Mouse (Mus musculus) kidney, postnatal 4 days (tissue): ENCODE measurements around the gene Klc2.
"Not testable (repeated sequence)": the region's sequence is repeated elsewhere in the genome, so short reads cannot be mapped to it uniquely, and the experiment has no call there.

Experiments
- DNase-seq, 2 experiments: peaks; one replicate each; pipeline ENCODE4 v3.0.0; 2021; ENCODE audit warnings: mixed read lengths in 2 of 2

Klc2 gene

DNA sequence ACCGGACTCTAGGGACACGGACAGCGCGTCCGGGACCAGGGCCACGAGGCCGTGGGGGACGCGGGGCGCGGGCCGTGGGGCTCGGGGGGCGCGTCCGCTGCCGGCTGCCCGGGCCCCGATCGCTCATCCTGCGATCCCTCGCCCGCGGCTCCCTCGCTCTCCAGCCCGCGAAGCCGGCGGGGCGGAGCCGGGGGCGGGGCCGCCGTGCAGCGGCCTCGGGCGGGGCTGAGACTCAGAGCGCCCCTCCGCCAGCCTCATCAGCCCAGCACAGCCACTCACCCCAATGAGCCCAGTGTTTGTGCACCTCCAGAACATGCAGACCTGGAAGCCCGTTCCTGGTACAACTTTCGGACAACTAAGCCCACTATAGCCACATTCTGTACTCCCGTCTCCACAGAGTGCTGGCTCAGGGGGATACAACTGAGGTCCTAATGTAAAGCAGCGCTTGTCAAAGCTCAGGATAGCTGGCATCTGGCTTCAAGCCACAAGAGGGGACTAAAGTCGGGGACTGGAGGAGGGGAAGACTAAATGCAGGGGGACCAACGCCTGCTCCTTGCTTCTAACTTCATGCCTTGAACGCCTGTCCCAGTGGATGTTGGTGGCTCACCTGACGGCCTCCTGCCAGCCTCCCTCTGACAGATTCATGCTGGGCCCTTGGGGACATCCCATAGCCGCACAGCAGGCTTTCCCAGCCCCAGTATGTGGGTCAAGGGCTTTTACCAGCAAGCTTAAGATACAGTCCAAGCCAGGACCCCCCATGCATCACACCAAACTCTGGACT, 19.8 kb downstream of the Klc2 start, which contains the start of gene Cnih2:
Cnih2 (minus strand) TSS at position 159 of the 781 bp plus-strand sequence.
- DNase-seq = peak; percentile 78 to 84

GRCm38 (mm10) chr19:5097521-5098362, 20.6 kb downstream of the Klc2 start:
- no peak for DNase-seq

DNA sequence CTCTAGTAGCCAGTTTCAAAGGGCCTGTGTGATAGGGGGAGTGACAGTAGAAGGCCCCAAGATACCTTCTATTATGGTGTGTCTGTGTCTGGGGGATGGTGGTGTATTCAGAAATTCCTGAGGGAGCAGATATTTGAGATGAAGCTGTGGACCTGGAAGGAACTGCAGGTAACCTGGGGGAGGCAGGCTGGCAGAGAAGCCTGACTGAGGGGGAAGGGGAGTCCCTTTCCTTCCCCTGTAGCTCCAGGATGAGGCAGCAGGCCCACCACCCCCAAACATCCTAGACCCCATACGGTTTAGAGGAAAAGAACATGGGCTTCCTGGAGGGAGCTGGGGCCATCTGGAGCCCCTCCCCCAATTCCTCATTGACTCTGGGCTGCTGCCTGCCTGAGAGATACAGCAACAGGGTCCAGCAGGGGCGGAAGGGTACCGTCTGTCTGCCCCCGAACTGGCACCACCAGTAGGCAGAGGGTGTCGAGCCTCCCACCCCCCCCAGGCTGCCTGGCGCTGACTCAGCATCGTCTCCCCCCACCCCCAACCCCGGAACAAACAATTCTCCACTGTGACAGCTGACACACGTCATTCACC, 22.4 kb downstream of the Klc2 start:
- DNase-seq = no peak

- DNase-seq = no peak
These were observed 23.5 kb downstream of the Klc2 start for GRCm38 (mm10) chr19:5094746-5095417.

- DNase-seq = peak; percentile 98 to 99
These were observed 24.1 kb downstream of the Klc2 start for GRCm38 (mm10) chr19:5094243-5094632.

DNA sequence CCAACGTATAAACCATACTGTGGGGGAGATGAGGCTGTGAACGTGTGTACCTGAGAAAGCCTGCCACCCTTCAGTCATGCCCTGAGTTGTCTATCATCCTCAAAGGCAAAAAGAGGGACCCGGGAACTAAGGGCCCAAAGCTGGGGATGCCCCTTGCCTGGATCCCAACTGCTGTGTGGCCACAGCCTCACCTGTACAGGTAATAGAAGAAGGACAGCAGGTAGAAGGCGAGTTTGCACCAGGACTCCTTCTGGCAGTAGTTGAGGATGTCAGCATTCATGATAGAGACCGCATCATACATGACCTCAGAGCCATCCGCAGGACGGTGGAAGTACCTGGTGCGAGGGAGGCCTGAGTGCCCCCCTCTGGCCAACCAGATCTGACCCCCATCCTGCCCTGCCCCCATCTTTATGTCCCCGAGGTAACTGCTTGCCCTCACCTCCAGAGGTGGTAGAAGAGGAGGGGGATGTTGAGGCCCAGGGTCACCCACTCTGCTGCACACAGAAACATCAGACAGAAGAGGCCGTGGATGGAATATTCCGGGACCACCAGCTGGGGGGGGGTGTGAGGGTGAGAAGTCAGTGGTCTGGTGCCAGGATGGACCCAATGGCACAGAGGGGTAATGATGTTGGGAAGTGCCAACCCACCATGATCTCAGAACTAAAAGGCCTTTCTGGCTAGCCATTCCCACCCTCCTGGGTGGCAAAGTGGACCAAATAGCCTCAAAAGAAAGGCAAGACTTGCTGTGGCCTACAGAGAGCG, 24.7 kb downstream of the Klc2 start:
- DNase-seq = no peak

DNA sequence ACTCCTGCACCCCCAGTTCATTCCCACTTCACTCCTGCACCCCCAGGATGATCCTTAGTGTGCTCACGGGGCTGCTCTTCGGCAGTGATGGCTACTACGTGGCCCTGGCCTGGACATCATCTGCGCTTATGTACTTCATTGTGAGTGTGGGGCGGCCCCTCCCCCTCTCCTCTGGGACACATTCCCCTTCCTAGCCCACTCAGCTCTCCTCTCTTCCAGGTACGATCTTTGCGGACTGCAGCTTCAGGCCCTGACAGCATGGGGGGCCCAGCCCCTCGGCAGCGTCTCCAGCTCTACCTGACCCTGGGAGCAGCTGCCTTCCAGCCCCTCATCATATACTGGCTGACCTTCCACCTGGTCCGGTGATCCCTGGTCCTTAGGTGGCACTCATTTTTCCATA, 26.3 kb downstream of the Klc2 start:
- no peak for DNase-seq

DNA sequence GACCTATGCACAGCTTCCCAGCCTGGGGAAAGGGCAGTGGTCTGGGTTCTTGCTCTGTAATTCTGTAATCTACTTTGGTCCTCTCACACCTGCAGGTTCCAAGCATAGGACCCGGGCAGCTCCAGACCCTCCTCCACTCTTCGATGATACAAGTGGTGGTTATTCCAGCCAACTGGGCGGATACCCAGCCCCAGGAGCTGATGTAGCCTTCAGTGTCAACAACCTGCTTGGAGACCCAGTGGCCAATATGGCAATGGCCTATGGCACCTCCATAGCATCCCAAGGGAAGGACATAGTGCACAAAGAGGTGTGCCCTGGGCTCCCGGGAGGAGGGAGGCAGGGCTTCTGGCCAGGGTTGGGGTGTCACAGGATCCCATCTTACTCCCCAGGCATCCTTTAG, 29.0 kb downstream of the Klc2 start:
- DNase-seq = no peak

- DNase-seq = peak; percentile 98
These were observed 30.3 kb downstream of the Klc2 start, which contains the start of gene Yif1a for GRCm38 (mm10) chr19:5087884-5088728. TSS of gene Yif1a (plus strand) at chr19:5088538.

- not testable (repeated sequence) for DNase-seq
These were observed 31.8 kb downstream of the Klc2 start for GRCm38 (mm10) chr19:5086533-5086932.

DNA sequence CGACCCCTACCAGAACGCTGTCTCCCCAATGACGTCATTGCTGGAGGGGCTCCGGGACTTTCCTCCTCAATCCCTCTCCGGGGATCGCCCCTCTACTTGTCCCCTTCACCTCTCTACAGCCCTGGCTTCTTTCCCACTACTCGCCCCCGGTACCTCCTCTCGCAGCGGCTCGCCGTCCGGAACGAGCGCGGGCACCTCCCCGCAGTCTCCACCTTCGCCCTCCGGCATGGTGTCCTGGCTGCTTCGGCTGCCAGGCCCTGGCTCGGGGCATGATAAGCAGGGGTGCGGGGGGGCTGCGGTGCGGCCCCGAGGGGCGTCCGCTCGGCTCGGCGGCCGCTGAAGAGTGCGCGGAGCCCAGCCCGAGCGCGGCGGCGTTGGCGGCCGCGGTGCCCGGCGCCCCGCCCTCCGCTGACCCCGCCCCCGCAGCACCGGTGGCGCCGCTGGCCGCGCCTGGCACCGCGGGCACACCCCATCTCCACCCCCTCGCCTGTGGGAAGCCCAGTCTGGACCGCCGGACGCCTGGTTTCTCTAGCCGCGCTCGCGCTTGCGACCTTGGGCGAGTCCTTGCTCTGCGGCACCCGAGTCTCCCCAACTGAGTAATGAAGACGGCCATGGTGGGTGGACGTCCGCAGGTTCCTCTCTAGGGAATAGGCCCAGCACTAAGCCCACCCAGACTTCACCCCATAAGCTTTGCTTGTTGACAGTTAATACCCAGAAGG, 33.1 kb downstream of the Klc2 start, which contains the start of gene Tmem151a:
Tmem151a (minus strand) TSS at position 387 of the 719 bp plus-strand sequence.
- DNase-seq = peak; percentile 44 to 56

DNA sequence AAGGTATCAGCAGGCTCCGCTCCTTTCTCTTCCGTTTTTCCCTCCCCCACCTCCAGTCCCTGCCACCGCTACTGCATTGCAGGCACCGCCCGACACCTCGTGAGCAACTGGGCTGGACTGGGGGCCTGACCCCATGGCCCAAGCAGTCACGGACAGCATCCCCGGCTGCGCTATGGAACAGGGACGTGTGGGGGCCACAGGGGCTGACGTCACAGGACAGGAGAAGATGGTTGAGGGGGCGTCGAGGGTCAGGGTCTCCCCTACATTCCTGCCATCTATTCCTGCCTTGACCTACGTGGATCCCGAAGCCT, 33.6 kb downstream of the Klc2 start:
- DNase-seq = no peak

DNA sequence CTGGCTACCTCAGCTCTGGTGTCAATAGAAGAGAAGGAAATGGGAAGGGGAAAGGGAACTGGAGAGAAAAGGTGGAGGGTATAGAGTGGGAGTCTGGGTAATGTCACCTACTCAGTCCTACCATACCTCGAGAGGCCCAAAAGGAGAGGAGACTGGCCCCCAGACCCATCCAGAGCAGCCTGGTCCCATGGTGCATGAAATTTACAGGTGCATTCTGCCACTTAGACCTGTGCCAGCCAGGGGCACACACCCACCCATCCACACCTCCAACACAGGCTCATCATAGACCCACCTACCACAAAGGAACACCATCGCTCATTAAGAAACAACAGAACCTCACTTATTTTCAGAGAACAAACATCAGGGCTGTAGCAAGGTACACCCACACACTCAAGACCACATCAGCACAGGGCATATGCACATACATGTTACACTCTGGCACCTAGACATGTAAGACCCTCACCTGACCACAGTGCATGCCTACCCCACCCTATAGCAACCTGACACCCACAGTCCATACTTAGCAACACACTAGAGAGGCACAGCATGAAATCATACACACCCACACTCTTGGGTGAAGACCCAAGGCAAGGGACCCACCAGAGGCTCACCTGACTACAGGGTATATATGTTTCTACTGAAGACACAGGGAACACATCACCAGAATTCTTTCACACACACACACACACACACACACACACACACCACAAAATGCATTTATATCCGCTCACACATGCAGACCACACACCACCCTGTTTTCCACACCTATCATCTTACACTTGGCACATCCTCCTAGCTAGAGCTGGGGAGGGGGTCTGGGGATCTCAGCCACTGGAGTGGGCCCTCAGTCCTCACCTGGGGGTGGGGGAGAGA, 34.2 kb downstream of the Klc2 start:
- DNase-seq = no peak

GRCm38 (mm10) chr19:5082596-5082995, 35.8 kb downstream of the Klc2 start:
- DNase-seq = no peak

GRCm38 (mm10) chr19:5082005-5082404, 36.4 kb downstream of the Klc2 start:
- no peak for DNase-seq

DNA sequence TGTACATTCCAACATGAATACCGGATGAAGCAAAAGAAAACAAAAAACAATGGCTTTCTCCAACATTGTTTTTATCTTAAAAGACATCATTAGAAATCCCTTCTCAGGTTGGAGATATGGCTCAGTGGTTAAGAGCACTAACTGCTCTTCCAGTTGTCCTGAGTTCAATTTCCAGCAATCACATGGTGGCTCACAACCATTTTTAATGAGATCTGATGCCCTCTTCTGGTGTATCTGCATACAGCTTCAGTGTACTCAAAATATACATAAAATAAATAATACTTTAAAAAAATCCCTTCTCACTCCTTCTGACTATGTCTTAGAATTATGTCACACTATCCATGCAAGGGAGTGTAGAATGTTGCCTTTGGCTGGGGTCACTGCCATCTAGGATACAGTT, 39.1 kb downstream of the Klc2 start:
- DNase-seq = no peak

DNA sequence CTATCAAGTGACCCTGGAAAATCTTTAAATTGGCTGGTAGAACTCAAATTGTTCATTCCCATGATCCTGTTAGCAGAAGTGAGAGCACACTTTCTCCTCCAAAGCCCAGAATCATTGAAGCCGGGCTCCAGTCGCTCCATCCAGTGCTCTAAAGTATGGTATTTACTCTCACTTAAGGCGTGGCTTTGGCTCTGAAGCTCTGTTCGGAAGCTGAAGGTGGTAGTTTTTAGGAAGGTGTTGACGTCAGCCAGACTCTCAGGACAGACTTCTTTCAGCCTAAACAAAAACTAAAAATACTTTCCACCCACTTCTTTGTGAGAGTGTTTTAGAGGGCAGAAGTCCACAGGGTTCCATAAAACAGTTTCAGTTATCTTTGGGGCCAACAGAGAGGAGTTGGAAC, 44.8 kb downstream of the Klc2 start:
- no peak for DNase-seq

GRCm38 (mm10) chr19:5073028-5073427, 45.3 kb downstream of the Klc2 start:
- peak; percentile 84 to 85 for DNase-seq

DNA sequence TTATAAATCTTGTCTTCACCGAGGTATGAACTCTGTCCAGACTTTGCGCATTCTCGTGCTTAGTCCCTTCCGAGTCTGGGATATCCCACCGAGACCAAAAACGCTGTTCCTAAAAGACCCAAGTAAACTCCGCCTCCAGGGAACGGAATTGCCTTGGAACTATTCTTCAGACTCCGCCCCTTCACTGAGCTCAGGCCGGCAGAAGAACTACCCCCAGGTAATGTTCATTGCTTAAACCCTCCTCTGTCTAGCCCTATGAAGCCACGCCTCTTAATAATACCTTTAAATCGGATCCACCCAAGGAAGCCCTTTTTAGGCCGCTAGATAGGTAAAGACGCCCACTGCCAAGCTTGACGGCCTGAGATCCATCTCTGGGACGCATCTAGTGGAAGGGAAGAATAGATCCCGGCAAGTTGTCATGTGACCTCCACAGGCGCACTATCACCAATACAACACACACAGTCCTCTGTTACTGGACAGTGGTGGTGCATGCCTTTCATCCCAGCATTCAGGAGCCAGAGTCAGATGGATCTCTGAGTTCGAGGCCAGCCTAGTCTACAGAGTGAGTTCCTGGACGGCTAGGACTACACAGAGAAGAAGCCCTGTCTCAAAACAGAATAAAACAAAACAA, 45.9 kb downstream of the Klc2 start:
- peak in 1 of 2 experiments; percentile 59 for DNase-seq
